Mouse (Mus musculus) midbrain, embryonic 14.5 days (tissue): Measurements from ENCODE around the gene Mllt6. TPM values are rescaled to one million over a fixed set of nuclear protein-coding genes. Genes with fewer than 3 reads are reported as not detected.

ENCODE experiments used
- ATAC-seq: fragments of 200-750 bp; cut with Nextera tagmentation; 2 replicates; pipeline ENCODE4 v1.8.0; 2017; ENCODE audit warnings: moderate number of reproducible peaks, moderate library complexity; ENCODE audit not compliant: low FRiP score, low TSS enrichment
- DNase-seq: peaks from one replicate; pipeline ENCODE4 v3.0.0-alpha.2; 2015
- H3K27ac ChIP-seq: fragments of 300-500 bp; sonication (generic); replicated peaks from 2 replicates; pipeline ENCODE4 v1.5.1; 2014; ENCODE audit warnings: mild to moderate bottlenecking, low read depth, low read length, moderate library complexity
- H3K27me3 ChIP-seq: fragments of 300-500 bp; sonication (generic); 2 replicates; pipeline ENCODE4 v1.6.1; 2014; ENCODE audit warnings: low read length, control low read depth, mixed read lengths; ENCODE audit not compliant: control insufficient read depth, insufficient read depth
- H3K36me3 ChIP-seq: fragments of 300-500 bp; sonication (generic); 2 replicates; pipeline ENCODE4 v1.6.1; 2014; ENCODE audit warnings: low read length, control low read depth; ENCODE audit not compliant: control insufficient read depth, insufficient read depth
- H3K4me1 ChIP-seq: fragments of 300-500 bp; sonication (generic); 2 replicates; pipeline ENCODE4 v1.6.1; 2014; ENCODE audit warnings: mild to moderate bottlenecking, antibody characterized with exemption, low read length, control low read depth; ENCODE audit not compliant: control insufficient read depth, insufficient read depth
- H3K4me2 ChIP-seq: fragments of 300-500 bp; sonication (generic); 2 replicates; pipeline ENCODE4 v1.6.1; 2014; ENCODE audit warnings: mild to moderate bottlenecking, low read length, moderate library complexity
- H3K4me3 ChIP-seq: fragments of 300-500 bp; sonication (generic); replicated peaks from 2 replicates; pipeline ENCODE4 v1.5.1; 2014; ENCODE audit warnings: low read depth, low read length
- H3K9ac ChIP-seq: fragments of 300-500 bp; sonication (generic); replicated peaks from 2 replicates; pipeline ENCODE4 v1.6.1; 2014; ENCODE audit warnings: mild to moderate bottlenecking, low read length, moderate library complexity
- H3K9me3 ChIP-seq: fragments of 300-500 bp; sonication (generic); 2 replicates; pipeline ENCODE4 v1.6.1; 2016; ENCODE audit warnings: low read length, control low read depth, mixed read lengths; ENCODE audit not compliant: control insufficient read depth
- WGBS: fragments of 180-500 bp; shearing (Covaris S2); extraction: QIAGEN DNeasy Blood & Tissue Kit; methylation state at CpG from one replicate; pipeline ENCODE4 v1.1.7; 2014; 5-methylcytosine and 5-hydroxymethylcytosine counted together
- polyA plus RNA-seq: library from polyadenylated mRNA; unstranded; fragments of >200 nt; fragmentation: Nextera tagmentation; extraction: Ambion mirVana; gene quantifications from 2 replicates; pipeline ENCODE4 v1.2.1, GENCODE M21; 2014

Mllt6 gene
- 6.2 and 9.0 TPM in 2 replicates for polyA plus RNA-seq

- H3K27ac ChIP-seq: peak within 1 kb of the TSS; percentile 88
- no peaks in the 10 kb centered on the region for H3K9me3 ChIP-seq
- peaks cover 18% of the 10 kb centered on the region for H3K27me3 ChIP-seq
- ATAC-seq (peak; percentile 70), DNase-seq (peak; percentile 95)
- H3K9ac ChIP-seq: peak within 1 kb of the TSS; percentile 88
- H3K4me3 ChIP-seq: peak within 1 kb of the TSS; percentile 87
- peaks cover 9% of the 10 kb centered on the region for H3K36me3 ChIP-seq
- peaks cover 36% of the 10 kb centered on the region for H3K4me1 ChIP-seq
- under 1% methylated on average over 45 of the region's 76 CpGs for WGBS
- H3K4me2 ChIP-seq: peak within 1 kb of the TSS; percentile 79
Measured at GRCm38 (mm10) chr11:97662893-97663527, at the start of gene Mllt6. TSS of gene Mllt6 (plus strand) at chr11:97663414.

GRCm38 (mm10) chr11:97615276-97615675 lies 47.9 kb upstream of the Mllt6 start:
- no peak for ATAC-seq
- Histone ChIP-seq H3K9me3 (no peaks in the 10 kb centered on the region), H3K27me3 (peaks cover 5% of the 10 kb centered on the region; the same call in 1 of the 2 replicates), H3K9ac (no peak overlapping the region), H3K4me1 (no peaks in the 10 kb centered on the region), H3K4me2 (no peak overlapping the region), H3K27ac (no peak overlapping the region), H3K36me3 (no peaks in the 10 kb centered on the region), H3K4me3 (no peak overlapping the region)
- no peak for DNase-seq
- 81% methylated on average over 4 of the region's 4 CpGs for WGBS

DNA sequence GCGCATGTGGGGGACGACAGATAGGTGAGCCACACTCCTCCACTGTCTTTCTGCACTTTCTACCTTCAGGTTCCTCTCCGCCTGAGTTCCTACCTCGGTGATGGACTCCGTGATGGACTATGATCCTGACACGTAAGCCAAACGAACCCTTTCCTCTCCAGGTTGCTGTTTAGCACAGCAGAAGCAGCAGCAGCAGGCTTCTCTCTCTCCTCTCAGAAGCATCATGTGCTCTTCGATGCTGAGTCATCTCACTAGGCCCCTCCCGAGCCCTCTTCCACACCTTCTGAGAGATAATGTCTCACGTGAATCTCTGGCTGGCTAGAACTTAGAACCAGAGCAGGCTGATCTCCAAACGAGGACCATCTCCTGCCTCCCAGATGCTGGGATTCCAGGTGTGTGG lies 44.8 kb upstream of the Mllt6 start:
- Histone ChIP-seq H3K4me2 (no peak overlapping the region), H3K4me3 (no peak overlapping the region), H3K27ac (no peak overlapping the region), H3K9me3 (no peaks in the 10 kb centered on the region), H3K27me3 (peaks cover 7% of the 10 kb centered on the region; the same call in 1 of the 2 replicates), H3K36me3 (no peaks in the 10 kb centered on the region), H3K4me1 (no peaks in the 10 kb centered on the region), H3K9ac (no peak overlapping the region)
- DNase-seq (no peak), ATAC-seq (no peak)
- 68% methylated on average over 11 of the region's 11 CpGs for WGBS

DNA sequence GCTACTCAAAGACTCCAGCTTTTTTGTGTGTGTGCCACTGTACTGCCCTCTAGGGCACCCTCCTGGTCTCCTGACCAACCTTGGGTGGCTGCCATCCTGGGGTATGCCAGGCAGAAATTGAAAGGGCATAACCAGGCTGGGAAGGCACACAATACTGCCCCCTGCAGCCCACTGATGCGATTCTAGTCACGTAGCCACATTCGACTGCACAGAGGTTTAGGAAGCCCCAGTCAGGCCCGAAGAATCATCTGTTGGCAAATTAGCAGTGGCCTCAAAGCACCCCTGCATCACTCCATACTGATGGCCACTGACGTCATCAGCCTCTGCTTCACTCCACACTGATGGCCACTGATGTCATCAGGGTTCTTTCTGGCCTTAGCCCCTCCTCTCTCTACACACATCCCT lies 43.8 kb upstream of the Mllt6 start:
- WGBS: 29% methylated on average over 5 of the region's 5 CpGs
- peak; percentile 81 for DNase-seq
- Histone ChIP-seq H3K36me3 (no peaks in the 10 kb centered on the region), H3K4me1 (no peaks in the 10 kb centered on the region), H3K27ac (no peak overlapping the region), H3K9ac (no peak overlapping the region), H3K27me3 (peaks cover 10% of the 10 kb centered on the region; the same call in 1 of the 2 replicates), H3K4me3 (no peak overlapping the region), H3K4me2 (no peak overlapping the region), H3K9me3 (no peaks in the 10 kb centered on the region)
- ATAC-seq: no peak

DNA sequence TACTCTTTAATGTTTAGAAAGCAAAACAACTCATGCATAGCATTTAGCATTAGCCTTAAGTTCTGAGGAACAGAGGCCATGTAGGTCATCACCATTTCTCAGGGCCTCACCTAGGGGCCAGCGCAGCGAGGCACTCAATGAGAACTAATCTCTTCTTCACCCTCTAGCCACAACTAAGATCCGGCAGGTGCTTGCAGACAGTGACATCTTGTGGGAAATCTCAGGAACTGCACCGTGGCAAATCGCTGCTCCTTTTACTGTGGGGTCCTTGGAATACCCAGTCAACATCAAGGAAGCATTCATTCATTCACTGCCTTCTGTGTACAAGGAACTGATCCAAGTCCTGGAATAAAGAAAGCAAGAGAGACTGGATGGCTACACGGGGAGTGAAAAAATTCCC lies 40.8 kb upstream of the Mllt6 start:
- Histone ChIP-seq H3K4me2 (no peak overlapping the region), H3K27ac (no peak overlapping the region), H3K4me1 (no peaks in the 10 kb centered on the region), H3K9me3 (no peaks in the 10 kb centered on the region), H3K9ac (no peak overlapping the region), H3K4me3 (no peak overlapping the region), H3K27me3 (peaks cover 24% of the 10 kb centered on the region), H3K36me3 (no peaks in the 10 kb centered on the region)
- 3% methylated on average over 6 of the region's 6 CpGs for WGBS
- ATAC-seq (peak; percentile 46; the same call in 1 of the 2 replicates), DNase-seq (peak; percentile 90)

- Histone ChIP-seq H3K27me3 (peaks cover 31% of the 10 kb centered on the region), H3K9ac (no peak overlapping the region), H3K36me3 (no peaks in the 10 kb centered on the region), H3K27ac (no peak overlapping the region), H3K4me3 (no peak overlapping the region), H3K9me3 (no peaks in the 10 kb centered on the region), H3K4me1 (no peaks in the 10 kb centered on the region), H3K4me2 (no peak overlapping the region)
- WGBS: 65% methylated on average over 9 of the region's 9 CpGs
- DNase-seq: no peak
- no peak for ATAC-seq
Measured at GRCm38 (mm10) chr11:97623166-97623565, 40.0 kb upstream of the Mllt6 start.

DNA sequence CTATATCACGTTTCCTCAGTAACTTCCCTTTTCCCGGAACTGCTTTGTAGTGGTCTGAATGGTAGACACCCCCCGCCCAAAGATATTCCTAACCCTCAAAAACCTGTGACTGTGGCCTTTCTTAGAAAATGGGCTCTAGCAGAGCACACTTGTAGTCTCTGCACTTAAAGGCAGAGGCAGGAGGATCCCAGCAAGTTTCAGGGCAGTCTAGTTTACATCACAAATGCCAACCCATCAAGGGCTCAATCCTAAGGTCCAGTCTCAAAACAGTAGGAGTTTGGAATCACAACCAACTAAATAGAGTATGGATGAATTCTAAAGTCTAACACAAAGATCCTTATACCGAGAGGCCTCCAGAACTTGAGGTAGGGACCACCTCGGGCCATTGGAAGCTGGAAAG lies 37.7 kb upstream of the Mllt6 start:
- Histone ChIP-seq H3K4me2 (no peak overlapping the region), H3K9me3 (no peaks in the 10 kb centered on the region), H3K27ac (no peak overlapping the region), H3K27me3 (peaks cover 51% of the 10 kb centered on the region), H3K4me3 (no peak overlapping the region), H3K36me3 (no peaks in the 10 kb centered on the region), H3K4me1 (peaks cover 12% of the 10 kb centered on the region; the same call in 1 of the 2 replicates), H3K9ac (no peak overlapping the region)
- ATAC-seq (no peak), DNase-seq (no peak)
- WGBS: 75% methylated on average over 5 of the region's 5 CpGs

GRCm38 (mm10) chr11:97626431-97626830 lies 36.8 kb upstream of the Mllt6 start:
- Histone ChIP-seq H3K4me1 (peaks cover 12% of the 10 kb centered on the region; the same call in 1 of the 2 replicates), H3K27ac (no peak overlapping the region), H3K27me3 (peaks cover 60% of the 10 kb centered on the region), H3K4me3 (no peak overlapping the region), H3K4me2 (no peak overlapping the region), H3K36me3 (no peaks in the 10 kb centered on the region), H3K9ac (no peak overlapping the region; the same call in 1 of the 2 replicates), H3K9me3 (no peaks in the 10 kb centered on the region)
- 7% methylated on average over 13 of the region's 13 CpGs for WGBS
- ATAC-seq (no peak), DNase-seq (no peak)

DNA sequence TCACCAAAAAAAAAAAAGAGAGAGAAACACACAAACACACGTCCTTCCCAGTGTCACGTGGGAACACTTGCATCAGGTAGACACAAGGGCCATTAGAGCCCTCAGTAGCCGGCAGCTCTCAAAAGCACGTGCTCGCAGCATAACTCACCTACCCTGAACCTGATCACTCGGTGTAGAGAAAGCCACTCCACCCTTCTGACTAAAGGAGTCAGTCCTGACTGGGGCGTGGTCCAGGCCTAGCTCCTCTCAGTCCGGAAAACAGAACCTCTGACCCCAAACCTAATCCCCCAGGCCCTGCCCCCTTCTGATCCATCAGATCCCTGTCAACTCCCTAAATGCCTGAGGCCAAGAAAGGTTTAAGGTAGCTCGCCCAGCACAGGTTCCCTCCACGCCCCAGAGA lies 36.4 kb upstream of the Mllt6 start:
- ATAC-seq (no peak), DNase-seq (no peak)
- no peak overlapping the region for H3K4me3 ChIP-seq
- no peaks in the 10 kb centered on the region for H3K36me3 ChIP-seq
- no peaks in the 10 kb centered on the region for H3K9me3 ChIP-seq
- 6% methylated on average over 10 of the region's 10 CpGs for WGBS
- H3K4me2 ChIP-seq: no peak overlapping the region
- peaks cover 64% of the 10 kb centered on the region for H3K27me3 ChIP-seq
- no peak overlapping the region; the same call in 1 of the 2 replicates for H3K9ac ChIP-seq
- peaks cover 12% of the 10 kb centered on the region; the same call in 1 of the 2 replicates for H3K4me1 ChIP-seq
- H3K27ac ChIP-seq: no peak overlapping the region
